Mouse (Mus musculus) megakaryocyte, embryonic 14.5 days (primary cell): Measurements from ENCODE around the gene Abcb11.

Experiments used
- FLI1 ChIP-seq: IDR thresholded peaks from 2 replicates; pipeline ENCODE4 v1.6.1; 2012; ENCODE audit warnings: low read length, inconsistent platforms, mixed read lengths
- GATA1 ChIP-seq: IDR thresholded peaks from 3 replicates; pipeline ENCODE4 v1.6.1; 2012; ENCODE audit warnings: mixed read lengths, low read length, inconsistent platforms, borderline replicate concordance

DNA sequence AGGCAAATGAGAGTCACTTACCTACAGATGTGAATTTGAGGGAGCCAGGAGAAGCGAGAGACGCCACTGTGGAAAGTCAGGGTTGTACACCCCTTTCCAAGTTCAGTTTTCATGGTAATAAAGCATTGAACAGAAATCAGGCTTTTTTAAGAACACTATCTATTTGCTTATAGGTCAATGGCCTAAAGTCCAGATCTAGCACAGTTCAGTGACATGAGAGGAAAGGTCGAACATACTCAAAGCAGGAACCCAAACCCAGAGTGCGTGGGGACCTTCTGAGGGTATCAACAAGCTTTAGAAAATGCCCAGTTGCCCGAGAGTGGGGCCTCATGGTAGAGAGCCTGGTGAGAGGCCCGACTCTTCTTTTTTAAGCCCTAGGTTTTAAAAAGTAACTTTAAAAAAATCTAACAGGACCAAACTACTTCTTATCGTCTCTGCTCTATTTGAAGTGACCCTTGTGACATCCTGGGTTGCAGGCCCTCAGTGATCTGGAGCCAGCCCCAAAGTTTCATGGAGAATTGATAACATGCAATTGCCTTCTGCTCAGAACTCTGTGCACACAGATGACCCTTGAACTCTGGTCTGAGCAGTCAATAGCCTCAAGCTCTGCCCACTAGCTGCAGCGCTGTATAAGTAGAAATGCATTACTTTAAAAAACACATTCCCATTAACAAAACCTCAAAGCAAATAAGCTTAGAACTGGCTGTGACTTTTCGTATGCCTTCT, at the start of gene Abcb11:
- TF ChIP-seq GATA1: no peak
- TF ChIP-seq FLI1: no peak
